Mouse (Mus musculus): ENCODE measurements around the gene Zfp950. TPM values are rescaled to one million over a fixed set of nuclear protein-coding genes. Genes with fewer than 3 reads are reported as not detected.

Gene Zfp950
- total RNA-seq, 2 experiments from 2014 or later: 36.5 to 42.5 TPM

- intact Hi-C loops (cut with DNase I): no loop called here
- no peak for TF ChIP-seq CTCF (IDR thresholded peaks at IDR 0.05)
- no peak for DNase-seq (ENCODE audit: extremely low spot score in 1 of 2, low spot score in 2 of 2)
- no peak overlapping the region for H3K27ac ChIP-seq
- no peak overlapping the region for H3K4me3 ChIP-seq
Observed at GRCm38 (mm10) chr19:61052786-61053185, 87.9 kb downstream of the Zfp950 start.

DNA sequence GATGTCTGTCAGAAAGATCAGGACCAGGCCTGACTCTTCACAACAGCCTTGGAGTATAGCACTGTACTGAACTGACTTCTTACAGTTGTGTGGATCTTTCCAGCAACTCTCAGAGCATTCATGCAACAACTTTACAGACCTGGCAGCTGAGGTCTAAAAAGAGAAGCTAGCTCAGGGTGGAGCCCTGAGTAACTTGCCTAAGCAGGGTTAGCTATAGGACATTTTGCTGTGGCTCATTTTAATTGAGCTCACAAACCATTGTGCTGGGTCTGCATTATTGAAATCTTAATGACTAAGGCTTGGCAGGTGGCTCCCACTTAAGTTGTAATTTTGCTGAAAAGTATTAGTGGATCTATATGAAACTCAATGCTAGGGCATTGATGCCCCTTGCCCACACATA is 88.6 kb downstream of the Zfp950 start:
- intact Hi-C loops (cut with DNase I): no loop called here
- TF ChIP-seq CTCF (IDR thresholded peaks at IDR 0.05): no peak
- H3K4me3 ChIP-seq: no peak overlapping the region

DNA sequence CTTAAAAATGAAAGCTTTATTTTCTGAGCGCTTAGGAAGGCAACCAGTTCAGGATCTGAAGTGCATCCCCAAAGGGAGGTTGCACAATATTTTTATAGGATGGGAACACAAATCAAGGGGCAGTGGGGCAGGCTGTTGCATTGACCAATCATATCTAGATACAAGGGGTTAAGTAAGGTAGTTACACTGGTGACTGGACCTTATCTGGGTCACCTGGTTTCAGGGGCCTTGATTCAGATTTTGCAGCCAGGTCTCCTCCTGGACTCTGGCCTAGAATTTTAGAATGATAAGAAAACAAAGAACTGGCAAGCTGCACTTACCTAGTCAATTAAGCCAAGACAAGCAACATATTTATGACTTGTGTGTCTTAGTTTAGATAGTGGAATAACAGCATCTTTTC is 89.5 kb downstream of the Zfp950 start:
- H3K4me3 ChIP-seq: no peak overlapping the region
- no peak overlapping the region for H3K27ac ChIP-seq
- intact Hi-C loops (cut with DNase I): no loop called here
- no peak for TF ChIP-seq CTCF (IDR thresholded peaks at IDR 0.05)
- DNase-seq (ENCODE audit: extremely low spot score in 1 of 2, low spot score in 2 of 2): no peak

More for the DNA sequence above, 88.6 kb downstream of the Zfp950 start:
- H3K27ac ChIP-seq: no peak overlapping the region
- no peak for DNase-seq (ENCODE audit: extremely low spot score in 1 of 2, low spot score in 2 of 2)

DNA sequence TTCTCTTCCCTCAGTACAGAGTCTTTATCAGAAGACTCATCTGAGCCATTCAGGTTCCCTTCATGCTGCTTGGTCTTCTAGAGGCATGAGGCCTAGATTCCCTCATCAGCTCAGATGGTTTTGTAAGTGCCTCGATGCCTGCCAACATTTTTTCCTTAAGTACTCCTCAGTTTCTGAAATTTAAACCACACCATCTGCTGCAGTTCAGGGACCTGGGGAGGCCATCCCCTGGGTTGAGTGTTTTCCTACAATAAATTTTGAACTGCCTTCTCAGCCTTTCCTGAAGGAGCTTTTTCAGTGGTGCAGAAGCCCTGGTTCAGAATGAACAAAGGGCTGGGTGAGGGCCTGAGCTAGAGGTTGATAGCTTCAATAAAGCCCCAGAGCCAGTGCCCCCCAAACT is 91.2 kb downstream of the Zfp950 start:
- intact Hi-C loops (cut with DNase I): no loop called here
- DNase-seq (ENCODE audit: extremely low spot score in 1 of 2, low spot score in 2 of 2): no peak

DNA sequence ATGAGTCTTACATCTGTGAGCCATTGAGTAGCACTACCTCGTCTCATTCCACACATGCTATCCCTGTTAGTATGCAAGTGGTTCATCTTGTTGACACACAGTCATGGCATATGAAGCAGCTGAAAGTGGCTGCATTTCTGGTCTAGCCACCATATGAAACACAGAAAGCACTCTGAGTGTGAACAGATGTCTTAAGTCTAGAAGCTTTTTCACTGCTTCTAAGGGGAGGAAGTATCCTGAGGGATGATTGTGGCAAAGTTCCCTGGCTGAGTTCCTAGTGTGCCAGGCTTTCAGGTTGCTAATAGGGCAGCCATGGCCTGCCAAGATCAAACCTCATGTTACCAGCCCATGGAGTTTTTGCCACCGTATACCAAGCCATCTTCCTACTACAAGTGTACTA is 92.0 kb downstream of the Zfp950 start:
- no peak for DNase-seq (ENCODE audit: extremely low spot score in 1 of 2, low spot score in 2 of 2)
- no peak overlapping the region for H3K4me3 ChIP-seq
- intact Hi-C loops (cut with DNase I): no loop called here
- H3K27ac ChIP-seq: no peak overlapping the region
- TF ChIP-seq CTCF (IDR thresholded peaks at IDR 0.05): no peak

More for the DNA sequence above, 91.2 kb downstream of the Zfp950 start:
- Histone ChIP-seq H3K4me3 (no peak overlapping the region), H3K27ac (no peak overlapping the region)
- TF ChIP-seq CTCF (IDR thresholded peaks at IDR 0.05): no peak

GRCm38 (mm10) chr19:61039151-61039550 is 101.5 kb downstream of the Zfp950 start:
- H3K4me3 ChIP-seq: no peak overlapping the region
- no peak for TF ChIP-seq CTCF (IDR thresholded peaks at IDR 0.05)
- H3K27ac ChIP-seq: no peak overlapping the region
- no peak for DNase-seq (ENCODE audit: extremely low spot score in 1 of 2, low spot score in 2 of 2)
- intact Hi-C loops (cut with DNase I): no loop called here

DNA sequence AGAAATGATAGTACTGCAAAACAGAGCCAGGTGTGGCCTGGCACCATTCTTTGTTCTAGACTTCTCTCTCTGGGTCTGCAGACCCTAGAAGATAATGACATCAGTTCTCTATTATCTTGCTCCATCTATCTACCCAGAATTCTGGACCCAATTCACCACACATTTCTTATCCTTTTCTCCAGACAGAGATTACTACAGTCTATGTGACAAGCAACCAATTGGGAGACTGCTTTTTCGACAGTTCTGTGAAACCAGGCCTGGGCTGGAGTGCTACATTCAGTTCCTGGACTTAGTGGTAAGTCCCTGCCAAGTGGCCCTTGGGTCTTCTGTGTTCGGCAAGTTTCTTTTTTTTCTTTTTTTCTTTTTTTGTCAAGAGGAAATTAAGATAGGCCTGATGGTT is 109.1 kb downstream of the Zfp950 start:
- no peak for TF ChIP-seq CTCF (IDR thresholded peaks at IDR 0.05)
- intact Hi-C loops (cut with DNase I): no loop called here
- Histone ChIP-seq H3K27ac (no peak overlapping the region), H3K4me3 (no peak overlapping the region)
- no peak for DNase-seq (ENCODE audit: extremely low spot score in 1 of 2, low spot score in 2 of 2)

DNA sequence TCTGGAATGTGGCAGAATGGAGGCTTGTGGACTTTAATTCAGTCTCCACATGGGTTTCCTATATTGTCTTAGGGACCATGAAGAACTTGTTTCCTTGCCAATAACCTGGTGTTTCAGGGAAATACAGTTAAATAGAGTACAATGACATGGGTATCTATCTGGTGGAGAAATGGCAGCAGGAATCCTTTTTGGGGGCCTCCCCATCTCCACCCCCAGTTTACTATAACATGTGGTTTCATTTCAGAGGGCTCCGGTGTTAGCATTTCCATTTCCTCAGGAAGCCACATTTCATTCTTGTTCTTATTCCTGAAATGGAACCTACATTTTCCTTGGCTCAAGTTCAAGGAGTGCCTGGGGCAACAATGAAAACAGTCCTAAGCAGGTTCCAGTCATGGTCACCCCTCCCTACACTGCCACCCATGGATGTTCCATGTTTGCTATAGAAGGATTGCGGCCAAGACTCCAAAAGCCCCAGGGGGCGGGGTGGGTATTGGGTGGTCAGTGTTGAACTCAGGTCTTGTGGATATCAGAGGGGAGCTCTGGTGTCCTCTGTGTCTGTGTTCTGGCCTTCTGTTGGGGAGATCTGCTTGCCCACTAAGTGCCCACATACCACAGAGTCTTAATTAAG is 118.6 kb downstream of the Zfp950 start:
- DNase-seq (ENCODE audit: extremely low spot score in 1 of 2, low spot score in 2 of 2): no peak
- TF ChIP-seq CTCF (IDR thresholded peaks at IDR 0.05): no peak
- intact Hi-C loops (cut with DNase I): no loop called here
- H3K27ac ChIP-seq: no peak overlapping the region
- no peak overlapping the region for H3K4me3 ChIP-seq

- no peak overlapping the region for H3K4me3 ChIP-seq
- DNase-seq (ENCODE audit: extremely low spot score in 1 of 2, low spot score in 2 of 2): peak in 1 of 2 experiments; percentile 11
- intact Hi-C loops (cut with DNase I): no loop called here
- no peak overlapping the region for H3K27ac ChIP-seq
- TF ChIP-seq CTCF (IDR thresholded peaks at IDR 0.05): no peak
Observed at GRCm38 (mm10) chr19:61021502-61021901, 119.1 kb downstream of the Zfp950 start.

DNA sequence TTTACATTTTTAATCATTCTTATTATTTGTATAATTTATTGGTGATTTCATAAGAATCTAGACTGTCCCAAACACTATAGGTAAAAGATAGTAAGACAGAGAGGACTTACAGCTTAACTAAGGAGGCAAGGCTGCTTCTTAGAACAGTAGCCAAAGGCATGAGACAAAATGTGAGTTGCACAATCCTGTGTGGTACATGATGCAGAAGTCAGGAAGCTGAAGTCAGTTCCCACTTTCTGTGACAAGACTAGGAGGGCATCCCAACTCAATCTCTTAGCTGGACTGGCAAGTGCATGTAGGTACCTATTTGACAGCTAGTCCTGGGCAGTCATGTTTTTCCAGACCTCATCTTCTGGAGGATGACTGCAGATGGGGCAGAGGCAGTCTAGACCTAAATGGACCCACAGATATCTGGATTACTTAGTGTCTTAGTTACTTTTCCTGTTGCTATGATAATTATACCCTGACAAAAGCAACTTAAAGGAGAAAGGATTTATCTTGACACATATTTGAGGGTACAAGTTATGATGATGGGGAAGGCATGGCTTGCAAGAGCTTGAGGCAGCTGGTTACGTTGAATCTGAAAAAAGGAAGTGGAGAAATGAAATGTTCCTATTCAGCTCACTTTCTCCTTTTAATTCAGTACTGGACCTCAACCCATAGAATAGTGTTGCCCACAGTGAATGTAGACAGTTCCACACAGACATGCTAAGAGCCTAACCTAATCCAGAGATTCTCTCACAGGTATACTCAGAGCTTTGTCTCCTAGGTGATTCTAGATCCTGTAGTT is 123.0 kb downstream of the Zfp950 start:
- TF ChIP-seq CTCF (IDR thresholded peaks at IDR 0.05): no peak
- intact Hi-C loops (cut with DNase I): no loop called here

GRCm38 (mm10) chr19:61009266-61009665 is 131.4 kb downstream of the Zfp950 start:
- TF ChIP-seq CTCF (IDR thresholded peaks at IDR 0.05): no peak
- DNase-seq (ENCODE audit: extremely low spot score in 1 of 2, low spot score in 2 of 2): no peak
- no peak overlapping the region for H3K27ac ChIP-seq
- intact Hi-C loops (cut with DNase I): no loop called here
- H3K4me3 ChIP-seq: no peak overlapping the region

More for the DNA sequence above, 123.0 kb downstream of the Zfp950 start:
- DNase-seq (ENCODE audit: extremely low spot score in 1 of 2, low spot score in 2 of 2): no peak
- H3K27ac ChIP-seq: no peak overlapping the region
- no peak overlapping the region for H3K4me3 ChIP-seq

Other genes starting within 250 kb of the Zfp950 start
- gene Gm7102, start 35.5 kb upstream of the Zfp950 start, total RNA-seq (2021): under 1 TPM in 1 of 2 experiments, not detected in 1; 0.25 TPM
- not detected for gene Gm6020, start 43.0 kb upstream of the Zfp950 start, total RNA-seq (2021)
- gene Csf2ra, start 87.6 kb upstream of the Zfp950 start, total RNA-seq (2021): 10 to 100 TPM; 35.0 to 44.4 TPM
- not detected for gene Gm21060, start 156.2 kb upstream of the Zfp950 start, total RNA-seq (2021)

Measured in left cerebral cortex, adult 2 months (tissue).